Comparison of ENCODE assay signal across 7 mouse cellular contexts in genomic region chr4:62262276-62262675, GRCm38 (mm10). TPM values are rescaled to one million over a fixed set of nuclear protein-coding genes. Genes with fewer than 3 reads are reported as not detected.
DNase-seq lines count a peak whose midpoint lies in the region; ATAC-seq and TF ChIP-seq lines count a peak whose summit lies in the region.

Slc31a2 (plus strand) TSS chr4:62262562.

- no peak for TF ChIP-seq CTCF in testis, adult 2 months (IDR thresholded peaks at IDR 0.05; ENCODE audit: control insufficient read depth, insufficient read depth, insufficient replicate concordance, low read depth, low read length)

- no peak within 1 kb of the TSS for H3K27ac ChIP-seq in testis, adult 2 months (ENCODE audit: control insufficient read depth, insufficient read depth, low read depth, low read length)
- H3K27ac ChIP-seq in hindbrain, embryonic 15.5 days (replicated peaks), result no peak within 1 kb of the TSS
- no peak within 1 kb of the TSS for H3K27ac ChIP-seq in stomach, embryonic 14.5 days (ENCODE audit: low read length)

- TF ChIP-seq POLR2A in testis, adult 2 months (IDR thresholded peaks at IDR 0.05; ENCODE audit: control insufficient read depth, low read depth, low read length), result no peak

- no peaks in the 10 kb centered on the region for H3K4me1 ChIP-seq in testis, adult 2 months (ENCODE audit: control insufficient read depth, insufficient read depth, low read length)
- H3K4me1 ChIP-seq in hindbrain, embryonic 15.5 days (replicated peaks), result no peaks in the 10 kb centered on the region
- H3K4me1 ChIP-seq in stomach, embryonic 14.5 days (ENCODE audit: control insufficient read depth, insufficient read depth, low read length), result no peaks in the 10 kb centered on the region

- WGBS in hindbrain, embryonic 15.5 days, result 55% methylated on average over 2 of the region's 2 CpGs
- 46% methylated on average over 2 of the region's 2 CpGs for WGBS in stomach, embryonic 14.5 days

- no peak for DNase-seq in testis, postnatal 10 days (ENCODE audit: low spot score)
- DNase-seq in layer of hippocampus, postnatal 25 days (ENCODE audit: extremely low spot score in 1 of 2, low spot score in 1 of 2), result no peak
- no peak for DNase-seq in urinary bladder, postnatal 36 days (ENCODE audit: low spot score in 2 of 2)

- H3K4me2 ChIP-seq in hindbrain, embryonic 15.5 days, result no peak within 1 kb of the TSS
- H3K4me2 ChIP-seq in stomach, embryonic 14.5 days (replicated peaks; ENCODE audit: low read depth, low read length), result no peak within 1 kb of the TSS

- H3K9me3 ChIP-seq in hindbrain, embryonic 15.5 days, result no peaks in the 10 kb centered on the region
- no peaks in the 10 kb centered on the region for H3K9me3 ChIP-seq in stomach, embryonic 14.5 days (ENCODE audit: control insufficient read depth, low read depth, low read length)

- H3K4me3 ChIP-seq in testis, adult 2 months (ENCODE audit: control insufficient read depth, low read depth, low read length), result peak within 1 kb of the TSS; percentile 47
- H3K4me3 ChIP-seq in hindbrain, embryonic 15.5 days, result no peak within 1 kb of the TSS
- no peak within 1 kb of the TSS for H3K4me3 ChIP-seq in stomach, embryonic 14.5 days (ENCODE audit: low read depth, low read length)

- no peak for ATAC-seq in erythroblast, adult 5-6 weeks (replicated peaks; ENCODE audit: low FRiP score, poor library complexity, severe bottlenecking)
- no peak for ATAC-seq in hindbrain, embryonic 15.5 days (ENCODE audit: low FRiP score, low read depth)
- ATAC-seq in stomach, embryonic 14.5 days (ENCODE audit: insufficient number of reproducible peaks, insufficient read depth, low FRiP score, low read depth), result no peak

- H3K27me3 ChIP-seq in testis, adult 2 months (ENCODE audit: control insufficient read depth, insufficient read depth, low read length), result no peaks in the 10 kb centered on the region
- no peaks in the 10 kb centered on the region for H3K27me3 ChIP-seq in hindbrain, embryonic 15.5 days
- H3K27me3 ChIP-seq in stomach, embryonic 14.5 days (ENCODE audit: control insufficient read depth, insufficient read depth, low read length), result no peaks in the 10 kb centered on the region

- H3K36me3 ChIP-seq in testis, adult 2 months (ENCODE audit: control insufficient read depth, insufficient read depth, low read length), result no peaks in the 10 kb centered on the region
- H3K36me3 ChIP-seq in hindbrain, embryonic 15.5 days, result no peaks in the 10 kb centered on the region
- H3K36me3 ChIP-seq in stomach, embryonic 14.5 days (ENCODE audit: control insufficient read depth, insufficient read depth, low read length), result no peaks in the 10 kb centered on the region

- no peak within 1 kb of the TSS for H3K9ac ChIP-seq in hindbrain, embryonic 15.5 days
- no peak within 1 kb of the TSS for H3K9ac ChIP-seq in stomach, embryonic 14.5 days (replicated peaks; ENCODE audit: low read depth, low read length)

RNA-seq across cellular contexts. Expression of gene Slc31a2, which starts in this region (rescaled TPM):
- polyA plus RNA-seq in testis, adult 2 months (2012; rRNA removed), result 35.2 and 35.6 TPM in 2 replicates
- total RNA-seq in erythroblast, adult 5-6 weeks (2015; ENCODE audit: low replicate concordance), result 15.0 and 24.4 TPM in 2 replicates
- total RNA-seq in erythroblast, adult 5-6 weeks (2017; ENCODE audit: low replicate concordance), result 8.8 and 13.6 TPM in 2 replicates
- polyA plus RNA-seq in hindbrain, embryonic 15.5 days (2015; fragmentation: Nextera tagmentation; extraction: Ambion mirVana), result 16.7 and 19.5 TPM in 2 replicates
- 18.1 and 20.8 TPM in 2 replicates for polyA plus RNA-seq in stomach, embryonic 14.5 days (2014; fragmentation: Nextera tagmentation; extraction: Ambion mirVana)
- 1 to 10 TPM; 8.3 to 8.9 TPM for total RNA-seq in layer of hippocampus, postnatal 25 days (2021)
